Mouse (Mus musculus) testis, adult 2 months (tissue): ENCODE results near the gene Calr3.

Experiments used
- CTCF ChIP-seq: fragments of 200-500 bp; IDR thresholded peaks from 2 replicates; pipeline ENCODE4 v1.5.1; 2012; ENCODE audit warnings: low read depth, mild to moderate bottlenecking, inconsistent platforms, low read length, moderate library complexity; ENCODE audit not compliant: control insufficient read depth, insufficient read depth, insufficient replicate concordance
- POLR2A ChIP-seq: fragments of 200-500 bp; IDR thresholded peaks from 2 replicates; pipeline ENCODE4 v1.6.1; 2012; ENCODE audit warnings: low read depth, mild to moderate bottlenecking, inconsistent platforms, low read length, moderate library complexity; ENCODE audit not compliant: control insufficient read depth

DNA sequence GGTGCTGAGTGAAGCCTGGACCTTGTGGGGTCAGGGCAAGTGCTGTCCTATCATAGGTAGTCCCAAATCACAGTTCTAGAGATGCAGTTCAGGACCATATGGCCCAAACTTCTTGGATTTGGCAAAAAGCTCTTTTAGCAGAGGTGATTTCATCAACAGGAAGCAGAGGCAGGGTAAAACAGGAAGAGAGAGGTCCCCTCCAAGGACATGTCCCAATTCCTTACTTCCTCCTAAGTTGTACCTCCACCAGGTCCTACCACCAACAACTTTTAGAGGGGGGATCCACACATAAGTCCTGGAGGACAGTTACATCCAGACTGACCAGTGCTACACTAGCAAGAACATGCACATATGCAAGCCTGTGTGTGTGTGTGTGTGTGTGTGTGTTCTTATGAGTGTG, 43.3 kb upstream of the Calr3 start:
- TF ChIP-seq CTCF (no peak), POLR2A (no peak)
